Mouse (Mus musculus) intestine, embryonic 16.5 days (tissue): ENCODE measurements around the gene Iqgap3. TPM values are rescaled to one million over a fixed set of nuclear protein-coding genes. Genes with fewer than 3 reads are reported as not detected.

Experiments
- ATAC-seq: fragments of 200-750 bp; cut with Nextera tagmentation; 2 replicates; pipeline ENCODE4 v1.8.0; 2017; ENCODE audit warnings: moderate TSS enrichment, moderate library complexity
- H3K27ac ChIP-seq: fragments of 300-500 bp; sonication (generic); 2 replicates; pipeline ENCODE4 v1.5.1; 2014; ENCODE audit warnings: mild to moderate bottlenecking, low read length
- H3K27me3 ChIP-seq: fragments of 300-500 bp; sonication (generic); replicated peaks from 2 replicates; pipeline ENCODE4 v1.6.1; 2014; ENCODE audit warnings: low read length, control low read depth, mixed read lengths; ENCODE audit not compliant: control insufficient read depth, insufficient read depth
- H3K36me3 ChIP-seq: fragments of 300-500 bp; sonication (generic); 2 replicates; pipeline ENCODE4 v1.6.1; 2014; ENCODE audit warnings: low read length, control low read depth; ENCODE audit not compliant: control insufficient read depth, insufficient read depth
- H3K4me1 ChIP-seq: fragments of 300-500 bp; sonication (generic); 2 replicates; pipeline ENCODE4 v1.6.1; 2014; ENCODE audit warnings: low read length, control low read depth, mixed read lengths; ENCODE audit not compliant: control insufficient read depth, insufficient read depth
- H3K4me2 ChIP-seq: fragments of 300-500 bp; sonication (generic); 2 replicates; pipeline ENCODE4 v1.6.1; 2014; ENCODE audit warnings: low read depth, low read length, control low read depth
- H3K4me3 ChIP-seq: fragments of 300-500 bp; sonication (generic); 2 replicates; pipeline ENCODE4 v1.5.1; 2014; ENCODE audit warnings: mild to moderate bottlenecking, low read length
- H3K9ac ChIP-seq: fragments of 300-500 bp; sonication (generic); 2 replicates; pipeline ENCODE4 v1.6.1; 2014; ENCODE audit warnings: low read depth, low read length
- H3K9me3 ChIP-seq: fragments of 300-500 bp; sonication (generic); 2 replicates; pipeline ENCODE4 v1.6.1; 2016; ENCODE audit warnings: low read length, control low read depth; ENCODE audit not compliant: control insufficient read depth
- WGBS: fragments of 180-500 bp; shearing (Covaris S2); extraction: QIAGEN DNeasy Blood & Tissue Kit; methylation state at CpG from one replicate; pipeline ENCODE4 v1.1.7; 2014; 5-methylcytosine and 5-hydroxymethylcytosine counted together
- polyA plus RNA-seq: library from polyadenylated mRNA; unstranded; fragments of >200 nt; fragmentation: Nextera tagmentation; extraction: Ambion mirVana; gene quantifications from 2 replicates; pipeline ENCODE4 v1.2.1, GENCODE M21; 2015

The Iqgap3 gene
- polyA plus RNA-seq, 1 experiment from 2014 or later, result 14.5 TPM

GRCm38 (mm10) chr3:88145411-88145782, 63.6 kb downstream of the Iqgap3 start:
- ATAC-seq, result no peak
- no peaks in the 10 kb centered on the region for H3K9me3 ChIP-seq
- H3K27ac ChIP-seq, result peak overlapping the region; percentile 100
- H3K4me2 ChIP-seq, result peak overlapping the region; percentile 79
- H3K36me3 ChIP-seq, result no peaks in the 10 kb centered on the region
- H3K4me3 ChIP-seq, result 0 out of 2 replicates have a peak overlapping the region, but pooled peaks have one; percentile 90
- peak overlapping the region; percentile 93 for H3K9ac ChIP-seq
- 16% methylated on average over 4 of the region's 4 CpGs for WGBS
- peaks cover 78% of the 10 kb centered on the region for H3K4me1 ChIP-seq
- no peaks in the 10 kb centered on the region for H3K27me3 ChIP-seq

GRCm38 (mm10) chr3:88145952-88146351, 64.2 kb downstream of the Iqgap3 start:
- WGBS, result 47% methylated on average over 5 of the region's 5 CpGs
- Histone ChIP-seq H3K9me3 (no peaks in the 10 kb centered on the region), H3K4me3 (no peak overlapping the region), H3K9ac (peak overlapping the region; percentile 93), H3K36me3 (no peaks in the 10 kb centered on the region), H3K4me2 (peak overlapping the region; percentile 79), H3K27me3 (no peaks in the 10 kb centered on the region), H3K4me1 (peaks cover 79% of the 10 kb centered on the region), H3K27ac (0 out of 2 replicates have a peak overlapping the region, but pooled peaks have one; percentile 16)
- ATAC-seq, result no peak

- Histone ChIP-seq H3K27me3 (no peaks in the 10 kb centered on the region), H3K4me3 (no peak overlapping the region), H3K9ac (peak overlapping the region; percentile 93; the same call in 1 of the 2 replicates), H3K27ac (peak overlapping the region; percentile 38; the same call in 1 of the 2 replicates), H3K9me3 (no peaks in the 10 kb centered on the region), H3K36me3 (no peaks in the 10 kb centered on the region), H3K4me2 (no peak overlapping the region), H3K4me1 (peaks cover 77% of the 10 kb centered on the region)
- 42% methylated on average over 5 of the region's 5 CpGs for WGBS
- no peak for ATAC-seq
Observed at GRCm38 (mm10) chr3:88146376-88147112, 64.8 kb downstream of the Iqgap3 start.

- no peak overlapping the region for H3K27ac ChIP-seq
- no peak overlapping the region for H3K4me2 ChIP-seq
- H3K9me3 ChIP-seq, result no peaks in the 10 kb centered on the region
- no peaks in the 10 kb centered on the region for H3K27me3 ChIP-seq
- WGBS, result 61% methylated on average over 2 of the region's 2 CpGs
- no peak overlapping the region for H3K9ac ChIP-seq
- H3K4me3 ChIP-seq, result no peak overlapping the region
- H3K36me3 ChIP-seq, result no peaks in the 10 kb centered on the region
- ATAC-seq, result no peak
- H3K4me1 ChIP-seq, result peaks cover 77% of the 10 kb centered on the region
Observed at GRCm38 (mm10) chr3:88147444-88147843, 65.7 kb downstream of the Iqgap3 start.

GRCm38 (mm10) chr3:88147866-88148265, 66.1 kb downstream of the Iqgap3 start:
- no peaks in the 10 kb centered on the region for H3K9me3 ChIP-seq
- H3K27me3 ChIP-seq, result no peaks in the 10 kb centered on the region
- H3K4me1 ChIP-seq, result peaks cover 77% of the 10 kb centered on the region
- H3K9ac ChIP-seq, result no peak overlapping the region
- H3K36me3 ChIP-seq, result no peaks in the 10 kb centered on the region
- no peak overlapping the region for H3K4me3 ChIP-seq
- peak overlapping the region; percentile 17; the same call in 1 of the 2 replicates for H3K27ac ChIP-seq
- H3K4me2 ChIP-seq, result no peak overlapping the region
- WGBS, result 83% methylated on average over 1 of the region's 1 CpGs
- no peak for ATAC-seq

GRCm38 (mm10) chr3:88148354-88148753, 66.6 kb downstream of the Iqgap3 start:
- Histone ChIP-seq H3K27me3 (no peaks in the 10 kb centered on the region), H3K27ac (peak overlapping the region; percentile 45; the same call in 1 of the 2 replicates), H3K4me2 (no peak overlapping the region), H3K36me3 (no peaks in the 10 kb centered on the region), H3K9ac (no peak overlapping the region), H3K9me3 (no peaks in the 10 kb centered on the region), H3K4me3 (no peak overlapping the region), H3K4me1 (peaks cover 77% of the 10 kb centered on the region)
- ATAC-seq, result no peak
- WGBS, result 78% methylated on average over 5 of the region's 5 CpGs

- H3K4me3 ChIP-seq, result no peak overlapping the region
- H3K9ac ChIP-seq, result peak overlapping the region; percentile 60; the same call in 1 of the 2 replicates
- H3K36me3 ChIP-seq, result no peaks in the 10 kb centered on the region; the same call in 1 of the 2 replicates
- H3K4me2 ChIP-seq, result peak overlapping the region; percentile 2; the same call in 1 of the 2 replicates
- peaks cover 74% of the 10 kb centered on the region for H3K4me1 ChIP-seq
- ATAC-seq, result 0 out of 2 replicates have a peak, but pooled peaks have one; percentile 17
- H3K27ac ChIP-seq, result peak overlapping the region; percentile 45
- H3K27me3 ChIP-seq, result no peaks in the 10 kb centered on the region
- no peaks in the 10 kb centered on the region for H3K9me3 ChIP-seq
- WGBS, result 51% methylated on average over 4 of the region's 4 CpGs
Observed at GRCm38 (mm10) chr3:88148776-88149509, 67.2 kb downstream of the Iqgap3 start.

- no peak overlapping the region for H3K4me3 ChIP-seq
- WGBS, result 35% methylated on average over 6 of the region's 6 CpGs
Observed at GRCm38 (mm10) chr3:88149510-88149974, 67.8 kb downstream of the Iqgap3 start.

More at GRCm38 (mm10) chr3:88149510-88149974, 67.8 kb downstream of the Iqgap3 start:
- H3K4me2 ChIP-seq, result peak overlapping the region; percentile 2
- no peaks in the 10 kb centered on the region for H3K27me3 ChIP-seq
- no peaks in the 10 kb centered on the region for H3K9me3 ChIP-seq
- peak overlapping the region; percentile 45 for H3K27ac ChIP-seq
- no peaks in the 10 kb centered on the region; the same call in 1 of the 2 replicates for H3K36me3 ChIP-seq
- H3K4me1 ChIP-seq, result peaks cover 70% of the 10 kb centered on the region
- peak overlapping the region; percentile 60 for H3K9ac ChIP-seq
- ATAC-seq, result no peak
